Mouse (Mus musculus): ENCODE measurements at regions not wholly inside any gene's neighbourhood (a gene's known extent, or its start where the extent isn't known, plus 50 kb on each side); places are given as distances from the start of the nearest gene placed in this dataset.

- H3K9ac ChIP-seq: no peak overlapping the region
Measured at GRCm38 (mm10) chr5:75280698-75281097, 128.6 kb downstream of the Pdgfra start.

GRCm38 (mm10) chr5:75281510-75281909 is 129.4 kb downstream of the Pdgfra start:
- H3K27ac ChIP-seq (replicated peaks): no peak overlapping the region
- no peak overlapping the region for H3K4me2 ChIP-seq (replicated peaks)
- no peaks in the 10 kb centered on the region for H3K9me3 ChIP-seq (replicated peaks)
- no peaks in the 10 kb centered on the region for H3K4me1 ChIP-seq
- H3K4me3 ChIP-seq (replicated peaks): no peak overlapping the region
- H3K36me3 ChIP-seq: no peaks in the 10 kb centered on the region
- WGBS: 76% methylated on average over 7 of the region's 7 CpGs
- no peak for ATAC-seq (ENCODE audit: insufficient number of reproducible peaks, low FRiP score, low TSS enrichment, low read depth)
- no peak overlapping the region for H3K9ac ChIP-seq
- H3K27me3 ChIP-seq: no peaks in the 10 kb centered on the region

More at GRCm38 (mm10) chr5:75280698-75281097, 128.6 kb downstream of the Pdgfra start:
- WGBS: 61% methylated on average over 3 of the region's 3 CpGs
- H3K27ac ChIP-seq (replicated peaks): no peak overlapping the region
- H3K9me3 ChIP-seq (replicated peaks): no peaks in the 10 kb centered on the region
- H3K4me2 ChIP-seq (replicated peaks): no peak overlapping the region
- no peak for ATAC-seq (ENCODE audit: insufficient number of reproducible peaks, low FRiP score, low TSS enrichment, low read depth)
- no peak overlapping the region for H3K4me3 ChIP-seq (replicated peaks)
- H3K36me3 ChIP-seq: no peaks in the 10 kb centered on the region
- H3K27me3 ChIP-seq: no peaks in the 10 kb centered on the region
- no peaks in the 10 kb centered on the region for H3K4me1 ChIP-seq

DNA sequence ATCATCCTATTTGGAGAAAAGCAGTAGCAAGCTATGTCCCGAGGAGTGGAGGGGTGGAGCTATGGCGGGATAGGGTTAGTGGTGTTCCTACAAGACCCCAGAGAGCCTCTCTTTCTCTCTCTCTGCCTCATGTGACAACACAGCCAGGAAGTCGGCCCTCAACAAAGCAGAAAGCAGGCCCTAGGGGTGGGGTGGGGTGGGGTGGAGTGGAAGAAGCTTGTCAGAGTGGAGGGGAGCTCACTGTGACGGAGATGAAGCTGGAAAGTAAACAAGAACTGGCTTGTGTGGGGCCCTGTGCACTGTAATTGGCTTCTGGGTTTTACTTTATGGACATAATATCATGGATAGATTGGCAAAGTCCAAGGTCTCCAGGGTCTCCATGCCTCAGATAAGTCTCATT is 130.5 kb downstream of the Pdgfra start:
- 34% methylated on average over 4 of the region's 4 CpGs for WGBS
- no peaks in the 10 kb centered on the region for H3K36me3 ChIP-seq
- H3K9me3 ChIP-seq (replicated peaks): no peaks in the 10 kb centered on the region
- no peaks in the 10 kb centered on the region for H3K4me1 ChIP-seq
- no peak overlapping the region for H3K4me3 ChIP-seq (replicated peaks)
- H3K27me3 ChIP-seq: no peaks in the 10 kb centered on the region
- H3K27ac ChIP-seq (replicated peaks): no peak overlapping the region
- H3K9ac ChIP-seq: no peak overlapping the region
- H3K4me2 ChIP-seq (replicated peaks): no peak overlapping the region
- ATAC-seq (ENCODE audit: insufficient number of reproducible peaks, low FRiP score, low TSS enrichment, low read depth): no peak

DNA sequence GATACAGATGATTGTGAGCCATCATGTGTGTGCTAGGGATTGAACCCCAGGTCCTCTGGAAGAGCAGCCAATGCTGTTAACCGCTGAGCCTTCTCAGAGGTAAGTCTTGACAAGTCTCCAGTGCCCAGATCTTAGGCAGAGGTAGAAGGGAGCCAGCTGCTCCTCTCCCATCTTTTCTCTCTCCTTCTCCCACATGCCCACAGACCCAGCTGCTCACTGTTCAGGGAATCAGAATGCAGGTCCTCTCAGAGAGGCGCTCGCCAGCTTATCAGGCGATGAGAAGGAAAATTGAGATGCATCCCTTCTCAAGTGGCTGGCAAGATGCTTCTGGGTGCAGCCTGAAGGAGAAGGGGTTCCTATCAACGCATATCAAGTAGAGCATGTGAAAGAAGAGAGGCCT is 131.7 kb downstream of the Pdgfra start:
- ATAC-seq (ENCODE audit: insufficient number of reproducible peaks, low FRiP score, low TSS enrichment, low read depth): no peak
- no peak overlapping the region for H3K4me3 ChIP-seq (replicated peaks)
- H3K9me3 ChIP-seq (replicated peaks): no peaks in the 10 kb centered on the region
- no peak overlapping the region for H3K4me2 ChIP-seq (replicated peaks)
- H3K4me1 ChIP-seq: 0 out of 2 replicates have a peak, but pooled peaks cover 7% of the 10 kb centered on the region
- H3K9ac ChIP-seq: no peak overlapping the region
- 83% methylated on average over 5 of the region's 5 CpGs for WGBS
- H3K27me3 ChIP-seq: no peaks in the 10 kb centered on the region
- no peaks in the 10 kb centered on the region for H3K36me3 ChIP-seq
- no peak overlapping the region for H3K27ac ChIP-seq (replicated peaks)

DNA sequence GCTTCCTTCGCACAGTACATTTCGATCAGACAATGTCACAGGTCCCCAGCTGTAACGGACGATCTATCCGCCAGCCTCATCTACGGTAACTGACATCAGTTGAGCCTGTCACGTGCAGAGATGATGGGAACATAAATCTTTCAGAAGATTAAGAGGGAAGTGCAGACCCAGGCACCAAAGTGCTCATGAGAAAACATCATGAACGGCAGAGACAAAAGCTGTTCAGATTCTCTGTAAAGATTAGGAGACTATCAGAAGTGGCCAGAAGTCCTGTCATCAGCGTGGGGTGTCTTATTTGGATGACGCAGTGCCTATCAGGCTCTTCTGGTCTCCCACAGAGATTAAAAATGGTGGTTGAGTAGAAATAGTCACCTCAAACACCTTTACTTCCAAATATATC is 133.9 kb downstream of the Pdgfra start:
- ATAC-seq (ENCODE audit: insufficient number of reproducible peaks, low FRiP score, low TSS enrichment, low read depth): no peak
- no peak overlapping the region for H3K4me3 ChIP-seq (replicated peaks)
- no peak overlapping the region for H3K27ac ChIP-seq (replicated peaks)
- no peaks in the 10 kb centered on the region for H3K9me3 ChIP-seq (replicated peaks)
- H3K27me3 ChIP-seq: no peaks in the 10 kb centered on the region
- no peak overlapping the region for H3K4me2 ChIP-seq (replicated peaks)
- WGBS: 75% methylated on average over 10 of the region's 10 CpGs
- H3K4me1 ChIP-seq: 0 out of 2 replicates have a peak, but pooled peaks cover 7% of the 10 kb centered on the region
- no peak overlapping the region for H3K9ac ChIP-seq
- H3K36me3 ChIP-seq: no peaks in the 10 kb centered on the region

DNA sequence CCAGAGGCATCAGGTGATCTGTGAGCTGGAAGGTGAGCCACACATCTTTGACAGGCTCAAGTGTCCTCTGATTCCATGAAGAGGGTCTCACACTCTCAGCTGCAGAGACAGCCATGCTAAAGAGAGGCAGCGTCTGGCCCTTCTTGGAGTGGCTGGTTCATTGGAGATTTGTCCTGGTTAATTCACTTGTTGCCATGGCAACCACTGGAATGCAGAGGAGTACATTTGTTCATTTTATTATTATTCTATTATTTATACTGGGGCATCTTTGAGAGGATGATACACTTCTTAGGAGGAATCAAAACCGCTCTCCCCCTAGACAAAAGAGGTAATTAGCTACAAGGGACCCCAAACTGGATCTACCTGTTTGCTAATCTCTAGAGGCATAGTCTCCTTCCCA is 143.6 kb downstream of the Pdgfra start:
- Histone ChIP-seq H3K9me3 (replicated peaks) (no peaks in the 10 kb centered on the region), H3K36me3 (no peaks in the 10 kb centered on the region), H3K27me3 (no peaks in the 10 kb centered on the region), H3K4me1 (no peaks in the 10 kb centered on the region), H3K27ac (replicated peaks) (no peak overlapping the region), H3K4me3 (replicated peaks) (no peak overlapping the region), H3K9ac (no peak overlapping the region), H3K4me2 (replicated peaks) (no peak overlapping the region)
- 46% methylated on average over 2 of the region's 2 CpGs for WGBS
- no peak for ATAC-seq (ENCODE audit: insufficient number of reproducible peaks, low FRiP score, low TSS enrichment, low read depth)

- Histone ChIP-seq H3K27ac (replicated peaks) (no peak overlapping the region), H3K9ac (no peak overlapping the region), H3K4me2 (replicated peaks) (no peak overlapping the region), H3K36me3 (no peaks in the 10 kb centered on the region), H3K9me3 (replicated peaks) (no peaks in the 10 kb centered on the region), H3K4me3 (replicated peaks) (no peak overlapping the region), H3K27me3 (no peaks in the 10 kb centered on the region), H3K4me1 (no peaks in the 10 kb centered on the region)
- WGBS: 80% methylated on average over 1 of the region's 1 CpGs
- ATAC-seq (ENCODE audit: insufficient number of reproducible peaks, low FRiP score, low TSS enrichment, low read depth): no peak
Measured at GRCm38 (mm10) chr5:75312897-75313296, 160.8 kb downstream of the Pdgfra start.

DNA sequence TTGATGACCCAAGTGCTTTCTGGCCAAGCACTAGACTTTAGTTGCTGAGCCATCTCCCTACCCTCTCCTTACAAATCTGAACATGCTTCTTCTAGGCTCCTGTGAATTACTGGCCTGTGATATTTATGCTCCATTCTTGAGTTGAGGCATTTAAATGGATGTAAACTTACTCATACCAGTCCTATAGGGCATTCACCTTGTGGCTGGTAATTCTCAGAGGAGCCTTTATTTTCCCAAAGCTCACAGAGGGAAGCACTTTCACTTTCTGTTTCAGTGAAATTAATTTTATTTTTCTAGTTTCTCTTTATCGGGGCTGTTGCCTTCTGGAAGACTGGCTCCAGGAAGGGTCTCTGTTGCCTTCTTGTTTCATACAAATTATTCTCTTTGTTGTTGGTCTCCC is 163.9 kb downstream of the Pdgfra start:
- no peak overlapping the region for H3K4me2 ChIP-seq (replicated peaks)
- H3K36me3 ChIP-seq: no peaks in the 10 kb centered on the region
- no peak overlapping the region for H3K9ac ChIP-seq
- H3K27me3 ChIP-seq: no peaks in the 10 kb centered on the region
- H3K27ac ChIP-seq (replicated peaks): no peak overlapping the region
- WGBS: 88% methylated on average over 1 of the region's 1 CpGs
- no peak for ATAC-seq (ENCODE audit: insufficient number of reproducible peaks, low FRiP score, low TSS enrichment, low read depth)
- no peaks in the 10 kb centered on the region for H3K4me1 ChIP-seq
- H3K4me3 ChIP-seq (replicated peaks): no peak overlapping the region
- no peaks in the 10 kb centered on the region for H3K9me3 ChIP-seq (replicated peaks)

DNA sequence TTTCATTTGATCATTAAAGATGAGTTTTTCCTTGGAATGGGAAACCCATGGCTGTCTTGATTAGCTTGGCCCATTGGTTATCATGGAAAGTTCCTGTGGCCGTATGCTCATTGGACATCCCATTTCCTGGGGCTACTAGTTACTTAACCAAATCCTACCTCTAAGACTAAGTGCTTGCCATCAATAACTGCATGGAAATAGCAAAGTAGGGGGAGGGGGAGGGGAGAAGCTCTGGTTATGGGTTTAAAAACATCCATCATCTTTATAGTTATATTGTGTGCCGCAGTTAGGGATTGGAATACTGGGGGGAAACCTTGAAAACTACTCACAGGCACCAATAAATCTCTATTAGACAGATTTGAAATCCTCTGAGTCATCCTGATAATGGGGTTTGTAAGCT is 168.4 kb downstream of the Pdgfra start:
- Histone ChIP-seq H3K36me3 (no peaks in the 10 kb centered on the region), H3K9me3 (replicated peaks) (no peaks in the 10 kb centered on the region), H3K27me3 (no peaks in the 10 kb centered on the region), H3K4me2 (replicated peaks) (no peak overlapping the region), H3K4me3 (replicated peaks) (no peak overlapping the region), H3K27ac (replicated peaks) (no peak overlapping the region), H3K9ac (no peak overlapping the region), H3K4me1 (no peaks in the 10 kb centered on the region)
- 80% methylated on average over 2 of the region's 2 CpGs for WGBS
- no peak for ATAC-seq (ENCODE audit: insufficient number of reproducible peaks, low FRiP score, low TSS enrichment, low read depth)

GRCm38 (mm10) chr5:75334050-75334449 is 182.0 kb downstream of the Pdgfra start:
- Histone ChIP-seq H3K36me3 (no peaks in the 10 kb centered on the region), H3K4me1 (no peaks in the 10 kb centered on the region), H3K27ac (replicated peaks) (no peak overlapping the region), H3K9me3 (replicated peaks) (no peaks in the 10 kb centered on the region), H3K27me3 (no peaks in the 10 kb centered on the region), H3K9ac (no peak overlapping the region), H3K4me3 (replicated peaks) (no peak overlapping the region), H3K4me2 (replicated peaks) (no peak overlapping the region)
- WGBS: 75% methylated on average over 3 of the region's 3 CpGs
- ATAC-seq (ENCODE audit: insufficient number of reproducible peaks, low FRiP score, low TSS enrichment, low read depth): no peak

DNA sequence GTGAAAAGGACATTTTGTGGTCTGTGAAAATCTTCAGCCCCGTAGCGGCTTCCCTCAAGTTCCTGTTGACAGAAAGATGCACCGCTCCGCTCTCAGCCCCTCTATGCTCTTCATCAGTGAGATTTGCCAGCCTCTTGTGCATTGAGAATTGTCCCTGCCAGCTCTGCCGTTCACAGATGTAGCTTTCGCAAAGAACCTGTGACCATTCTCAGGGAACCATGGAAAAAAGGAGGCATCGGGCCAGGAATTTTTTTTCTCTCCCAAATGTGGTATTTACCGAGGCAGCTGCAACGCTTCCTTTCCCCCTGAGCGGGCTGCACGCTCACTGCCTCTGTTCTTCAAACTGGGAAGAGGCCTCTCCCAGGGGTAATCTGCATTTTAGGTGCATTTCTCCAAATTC is 184.4 kb downstream of the Pdgfra start:
- Histone ChIP-seq H3K4me2 (replicated peaks) (no peak overlapping the region), H3K9ac (no peak overlapping the region), H3K36me3 (no peaks in the 10 kb centered on the region), H3K27me3 (no peaks in the 10 kb centered on the region), H3K4me3 (replicated peaks) (no peak overlapping the region), H3K27ac (replicated peaks) (no peak overlapping the region), H3K9me3 (replicated peaks) (no peaks in the 10 kb centered on the region), H3K4me1 (no peaks in the 10 kb centered on the region)
- WGBS: 64% methylated on average over 11 of the region's 11 CpGs
- ATAC-seq (ENCODE audit: insufficient number of reproducible peaks, low FRiP score, low TSS enrichment, low read depth): no peak

DNA sequence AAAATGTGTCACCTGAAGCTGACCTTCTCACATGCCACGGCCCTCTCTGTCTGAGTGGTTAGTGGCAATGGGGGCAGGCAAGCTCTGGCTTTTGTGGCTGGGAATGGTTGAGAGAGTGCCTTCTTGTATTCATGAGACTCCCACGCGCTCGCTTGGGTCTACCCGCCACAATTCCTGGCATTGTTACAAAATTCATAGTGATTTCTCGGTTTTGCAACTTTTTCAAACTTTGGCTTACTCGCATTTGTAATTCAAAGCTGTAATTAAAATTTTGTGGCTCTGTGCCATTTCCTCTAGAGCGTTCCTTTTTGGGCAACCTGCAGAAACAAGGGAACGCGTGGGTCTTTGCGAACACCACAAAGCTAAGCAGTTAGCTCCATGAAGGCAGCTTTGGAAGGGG is 186.3 kb downstream of the Pdgfra start:
- H3K4me3 ChIP-seq (replicated peaks): no peak overlapping the region

More for the DNA sequence above, 186.3 kb downstream of the Pdgfra start:
- H3K27ac ChIP-seq (replicated peaks): no peak overlapping the region
- H3K9me3 ChIP-seq (replicated peaks): no peaks in the 10 kb centered on the region
- H3K4me2 ChIP-seq (replicated peaks): no peak overlapping the region
- H3K36me3 ChIP-seq: no peaks in the 10 kb centered on the region
- no peaks in the 10 kb centered on the region for H3K27me3 ChIP-seq
- WGBS: 78% methylated on average over 11 of the region's 11 CpGs
- no peak for ATAC-seq (ENCODE audit: insufficient number of reproducible peaks, low FRiP score, low TSS enrichment, low read depth)
- H3K9ac ChIP-seq: no peak overlapping the region
- no peaks in the 10 kb centered on the region for H3K4me1 ChIP-seq

Measured in embryonic facial prominence, embryonic 15.5 days (tissue).